Mouse (Mus musculus) adrenal gland, adult (tissue): ENCODE data around the gene Apc2.
"Not testable (repeated sequence)": the region's sequence is repeated elsewhere in the genome, so short reads cannot be mapped to it uniquely, and the experiment has no call there.

Experiments
- DNase-seq, 2 experiments: peaks; one replicate each; pipeline ENCODE4 v3.0.0; 2022 to 2023; ENCODE audit warnings: low spot score in 1 of 2; ENCODE audit not compliant: inconsistent age in 2 of 2

Apc2 gene

DNA sequence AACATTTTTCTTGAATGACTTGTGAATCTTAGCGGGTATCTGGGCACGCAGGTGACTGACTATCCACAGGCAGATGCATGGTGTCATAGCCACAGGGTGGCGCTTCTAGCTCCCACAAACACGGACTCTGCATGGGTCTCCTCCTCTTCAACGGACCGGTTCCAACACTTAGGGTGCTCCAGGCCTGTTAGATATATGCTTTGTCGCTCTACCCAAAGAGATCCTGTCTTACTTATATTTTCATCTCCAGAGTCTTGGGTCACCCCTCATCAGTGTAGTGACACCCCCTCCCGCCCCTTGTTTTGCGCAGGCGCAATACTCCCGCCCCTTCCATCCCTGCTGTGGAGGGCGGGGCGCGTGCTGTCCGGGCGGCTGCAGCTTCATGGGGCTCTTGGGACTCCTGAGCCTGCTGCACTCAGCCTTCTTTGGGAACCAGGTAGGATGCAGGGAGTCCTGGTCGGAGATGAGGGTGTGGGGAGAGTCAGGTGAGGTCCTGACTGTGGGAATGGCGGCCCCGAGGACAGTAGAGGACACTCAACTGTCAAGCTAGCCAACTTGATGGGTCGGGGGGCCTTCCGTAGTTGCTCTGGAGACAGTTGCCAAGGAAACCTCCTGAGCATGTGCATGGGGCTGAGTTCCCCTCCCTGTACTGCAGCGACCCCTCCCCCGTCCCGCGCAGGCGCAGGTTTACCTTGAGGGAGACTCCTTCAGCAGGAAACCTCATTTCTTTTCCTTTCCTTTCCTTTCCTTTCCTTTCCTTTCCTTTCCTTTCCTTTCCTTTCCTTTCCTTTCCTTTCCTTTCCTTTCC is at the start of gene Apc2:
Apc2 (plus strand) TSS at position 360 of the 808 bp plus-strand sequence.
- peak; percentile 78 to 94 for DNase-seq

DNA sequence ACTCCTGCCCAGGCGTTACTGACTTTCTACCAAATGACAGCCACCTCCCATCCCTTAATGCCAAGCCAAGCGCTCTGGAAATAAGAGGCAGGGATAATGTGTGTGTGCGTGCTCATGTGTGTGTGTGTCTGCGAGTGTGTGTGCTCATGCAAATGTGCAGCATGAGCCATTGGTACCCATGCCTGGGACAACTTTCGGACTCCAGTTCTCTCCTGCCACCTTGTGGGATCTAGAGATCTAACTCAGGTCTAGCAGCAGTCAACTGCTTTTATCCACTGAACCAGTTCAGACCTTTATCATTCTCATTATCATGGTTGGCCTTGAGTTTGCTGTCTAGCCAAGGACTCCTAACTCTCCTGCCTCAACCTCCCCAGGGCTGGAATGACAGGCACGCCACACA is 47.9 kb upstream of the Apc2 start:
- peak; percentile 27 to 66 for DNase-seq

DNA sequence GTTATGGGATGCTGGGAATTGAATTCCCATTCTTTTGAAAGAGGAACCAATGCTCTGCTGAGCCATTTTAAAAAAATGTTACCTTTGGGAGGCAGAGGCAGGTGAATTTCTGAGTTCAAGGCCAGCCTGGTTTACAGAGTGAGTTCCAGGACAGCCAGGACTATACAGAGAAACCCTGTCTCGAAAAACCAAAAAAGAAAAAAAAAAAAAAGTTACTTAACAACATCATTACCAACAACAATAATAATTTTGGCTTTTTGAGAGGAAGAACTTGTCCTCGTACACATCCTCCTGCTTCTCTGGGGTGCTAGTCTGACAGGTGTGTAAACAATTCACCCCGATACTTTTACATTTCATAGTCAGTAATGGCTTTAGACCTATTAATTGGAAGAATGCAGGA is 47.3 kb upstream of the Apc2 start:
- DNase-seq = not testable (repeated sequence)

DNA sequence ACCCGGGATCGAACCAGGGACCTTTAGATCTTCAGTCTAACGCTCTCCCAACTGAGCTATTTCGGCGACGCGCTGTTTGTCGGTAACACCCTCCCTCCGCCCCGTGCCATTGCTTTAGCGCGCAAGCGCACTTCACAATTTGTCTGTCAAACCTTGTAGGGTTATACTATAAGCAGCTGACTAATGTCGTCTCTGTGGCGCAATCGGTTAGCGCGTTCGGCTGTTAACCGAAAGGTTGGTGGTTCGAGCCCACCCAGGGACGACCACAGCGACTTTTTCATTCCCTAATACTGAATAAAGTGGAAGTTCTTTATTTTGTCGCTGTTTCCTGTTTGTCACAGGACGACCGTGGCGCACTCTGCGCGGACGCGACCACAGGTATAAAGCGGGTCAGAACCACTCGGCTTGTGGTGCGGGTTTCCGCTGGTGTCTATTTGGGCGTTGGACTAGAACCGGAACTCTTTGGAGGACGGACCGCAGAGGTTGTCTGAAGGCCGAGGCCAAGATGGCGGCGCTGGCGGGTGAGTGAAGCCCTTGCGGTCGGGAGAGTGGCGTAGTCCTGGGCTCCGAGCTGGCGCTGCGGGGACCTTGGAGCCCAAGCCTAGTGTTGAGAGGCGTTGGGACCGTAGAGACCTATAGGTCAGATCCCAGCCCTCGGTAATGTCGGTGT is 46.7 kb upstream of the Apc2 start, which contains the start of gene Ndufs7:
Ndufs7 (plus strand) TSS at position 151 of the 670 bp plus-strand sequence.
- peak; percentile 96 to 100 for DNase-seq

DNA sequence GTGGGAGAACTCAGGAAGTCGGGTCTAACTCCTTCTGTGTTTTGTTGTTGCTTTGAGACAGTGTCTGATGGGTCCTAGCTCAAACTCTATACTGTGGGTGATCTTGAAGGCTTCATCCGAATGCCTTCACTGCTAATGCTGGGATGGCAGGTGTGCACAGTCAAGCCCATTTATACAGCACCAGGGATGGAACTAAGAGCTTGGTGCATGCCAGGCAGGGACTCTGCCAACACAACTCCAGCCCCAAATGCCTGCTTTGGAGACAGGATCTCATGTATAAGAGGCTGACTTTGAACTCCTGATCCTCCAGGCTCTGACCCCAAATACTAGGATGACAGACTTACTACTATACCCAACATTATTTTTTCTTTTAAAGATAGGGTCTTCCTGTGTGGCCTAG is 45.7 kb upstream of the Apc2 start:
- DNase-seq = no peak

DNA sequence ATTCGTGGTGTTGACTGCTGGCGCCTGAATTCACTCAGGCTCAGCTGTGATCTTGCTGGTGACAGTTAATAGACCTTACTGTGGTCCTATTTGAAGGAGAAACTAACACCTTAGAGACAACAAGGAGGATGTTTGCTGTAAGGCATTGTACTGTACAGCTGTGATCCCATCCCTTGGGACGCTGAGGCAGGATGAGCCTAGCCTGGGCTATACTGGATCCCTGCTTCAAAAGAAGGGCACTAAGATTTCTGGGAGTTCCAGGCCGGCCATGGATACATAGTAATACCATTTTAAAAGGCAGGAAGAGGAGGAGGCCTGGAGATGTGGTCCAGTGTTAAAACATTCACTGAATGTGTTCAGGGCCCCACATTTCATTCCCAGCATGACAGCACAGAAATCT is 45.2 kb upstream of the Apc2 start:
- DNase-seq = peak in 1 of 2 experiments; percentile 40

DNA sequence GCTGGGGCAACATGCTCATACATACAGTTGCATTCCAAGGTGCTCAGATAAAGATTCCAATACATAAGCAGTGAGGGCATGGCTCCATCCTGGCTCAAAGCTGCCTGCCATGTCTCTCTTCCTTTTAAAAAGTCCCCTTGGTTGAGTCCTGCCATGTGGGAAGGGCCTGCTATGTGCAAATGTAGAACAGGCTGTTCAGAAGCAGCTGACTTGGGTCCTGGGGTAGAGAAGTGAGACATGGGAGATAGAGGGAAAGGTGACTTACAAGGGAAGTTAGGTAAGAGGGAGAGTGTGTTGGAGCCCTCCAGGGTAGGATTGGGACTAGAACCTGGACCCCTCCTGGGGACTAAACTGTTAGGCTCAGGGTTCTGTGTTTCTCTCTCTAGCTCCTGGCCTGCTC is 43.8 kb upstream of the Apc2 start:
- no peak for DNase-seq

DNA sequence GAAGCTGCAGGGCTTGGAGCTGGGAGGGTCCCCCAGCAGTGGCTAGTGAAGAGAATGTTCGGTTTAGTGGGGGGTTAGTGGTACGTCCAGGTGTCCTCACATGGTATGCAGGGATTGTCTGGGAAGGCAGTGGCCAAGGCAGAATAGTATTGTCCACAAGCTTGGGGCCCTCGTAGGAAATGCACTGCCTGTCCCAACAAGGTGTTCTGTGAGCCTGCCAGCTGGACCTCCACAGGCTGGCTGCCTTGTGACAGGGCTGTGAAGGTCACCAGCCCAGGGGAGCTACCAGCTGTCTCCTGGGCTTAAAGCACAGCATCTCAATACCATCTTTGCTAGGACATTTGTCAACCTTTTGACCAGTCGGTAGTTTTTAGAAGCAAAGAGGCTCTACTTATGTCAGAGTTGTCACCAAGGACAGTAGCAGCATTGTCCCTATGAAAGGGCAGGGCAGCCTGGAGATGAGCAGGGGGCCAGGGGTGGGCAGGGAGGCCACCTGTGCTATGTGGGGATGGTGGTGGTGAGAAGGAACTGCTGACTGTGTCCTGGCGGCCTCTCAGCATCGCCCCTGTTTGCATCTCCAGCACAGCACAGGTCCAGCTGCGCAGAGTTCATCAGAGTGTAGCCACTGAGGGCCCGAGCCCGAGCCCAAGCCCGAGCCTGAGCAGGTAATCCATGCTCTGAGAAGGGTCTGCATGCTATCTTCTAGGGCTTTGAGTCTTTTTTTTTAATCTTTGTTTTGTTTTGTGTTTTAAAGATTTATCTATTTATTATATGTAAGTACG is 43.1 kb upstream of the Apc2 start:
- DNase-seq = no peak

DNA sequence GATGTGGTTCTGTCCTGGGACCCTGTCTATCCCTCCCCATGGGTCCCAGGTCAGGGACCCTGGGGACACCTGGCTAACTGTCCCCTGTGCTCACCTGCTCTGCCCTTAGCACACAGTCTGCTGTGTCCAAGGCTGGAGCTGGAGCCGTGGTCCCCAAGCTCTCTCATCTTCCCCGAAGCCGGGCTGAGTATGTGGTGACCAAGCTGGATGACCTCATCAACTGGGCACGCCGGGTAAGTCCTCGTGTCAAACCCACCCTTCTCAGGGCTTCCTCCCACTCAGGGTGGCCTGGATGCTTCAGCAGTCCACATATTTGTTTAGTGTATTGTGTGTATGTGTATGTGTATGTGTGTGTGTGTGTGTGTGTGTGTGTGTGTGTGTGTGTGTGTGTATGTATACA is 42.2 kb upstream of the Apc2 start:
- DNase-seq = peak in 1 of 2 experiments; percentile 29

DNA sequence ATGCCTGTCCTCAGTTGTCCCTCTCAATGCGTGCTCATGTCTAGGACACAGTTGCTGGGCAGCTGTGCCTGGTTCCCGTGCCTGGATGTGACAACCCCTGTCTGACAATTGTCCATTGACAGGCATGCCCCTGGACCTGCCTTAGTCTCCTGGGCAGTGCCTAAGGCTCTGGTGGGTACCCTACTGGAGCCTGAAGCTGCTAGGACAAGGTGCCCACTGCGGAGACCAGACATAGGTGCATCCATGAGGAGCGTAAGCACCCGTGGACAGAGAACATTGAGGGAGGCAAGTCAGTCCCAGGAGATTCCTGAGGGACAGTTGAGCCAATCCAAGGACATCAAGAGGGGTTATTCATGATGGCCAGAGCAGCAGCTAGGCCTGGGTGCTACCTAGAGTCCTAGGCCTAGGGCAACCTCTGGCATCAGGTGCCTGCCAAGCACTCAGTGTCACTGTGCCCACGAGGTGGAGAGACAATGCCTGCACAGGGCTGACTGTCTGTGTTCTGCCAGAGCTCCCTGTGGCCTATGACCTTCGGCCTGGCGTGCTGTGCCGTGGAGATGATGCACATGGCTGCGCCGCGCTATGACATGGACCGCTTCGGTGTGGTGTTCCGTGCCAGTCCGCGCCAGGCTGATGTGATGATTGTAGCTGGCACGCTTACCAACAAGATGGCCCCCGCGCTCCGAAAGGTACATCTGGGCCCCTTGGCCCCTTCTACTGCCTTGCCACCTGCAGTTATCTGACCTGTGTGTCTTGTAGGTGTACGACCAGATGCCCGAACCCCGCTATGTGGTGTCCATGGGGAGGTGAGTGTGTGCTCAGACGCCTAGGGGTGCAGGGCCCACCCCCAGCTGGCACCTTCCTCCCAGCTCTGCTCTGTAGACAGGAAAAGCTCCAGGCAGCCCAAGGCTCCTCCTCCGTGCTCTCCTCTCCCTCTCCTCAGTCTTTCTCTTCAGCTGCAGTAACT is 41.2 kb upstream of the Apc2 start:
- DNase-seq = peak in 1 of 2 experiments; percentile 51

DNA sequence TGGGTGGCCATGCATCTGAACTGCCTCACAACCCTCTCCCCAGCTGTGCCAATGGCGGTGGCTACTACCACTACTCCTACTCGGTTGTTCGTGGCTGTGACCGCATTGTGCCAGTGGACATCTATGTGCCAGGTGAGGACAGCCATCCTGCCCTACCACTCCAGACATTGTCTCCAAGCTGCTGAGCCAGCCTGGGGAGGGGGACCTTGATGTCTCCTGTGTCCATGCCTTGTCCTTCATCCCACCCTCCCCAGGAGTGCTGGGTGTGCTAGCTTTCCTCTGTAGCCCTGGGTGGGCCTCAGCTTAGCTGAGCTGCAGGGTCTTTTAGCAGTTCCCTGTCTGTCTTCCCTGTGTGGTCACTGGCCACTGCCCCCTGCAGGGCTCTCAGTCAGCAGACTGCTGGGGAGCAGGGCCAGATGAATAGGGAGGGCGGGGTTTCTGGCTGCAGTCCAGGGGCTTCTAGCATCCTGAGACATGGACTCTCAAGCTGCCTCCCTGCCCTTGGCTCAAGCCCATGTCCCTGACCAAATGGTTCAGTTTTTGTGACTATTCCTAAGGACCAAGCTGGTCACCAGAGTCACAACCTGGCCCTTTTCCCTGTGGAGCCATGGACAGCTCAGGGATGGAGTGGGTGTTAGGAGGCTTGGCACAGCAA is 39.8 kb upstream of the Apc2 start:
- peak; percentile 70 to 88 for DNase-seq

DNA sequence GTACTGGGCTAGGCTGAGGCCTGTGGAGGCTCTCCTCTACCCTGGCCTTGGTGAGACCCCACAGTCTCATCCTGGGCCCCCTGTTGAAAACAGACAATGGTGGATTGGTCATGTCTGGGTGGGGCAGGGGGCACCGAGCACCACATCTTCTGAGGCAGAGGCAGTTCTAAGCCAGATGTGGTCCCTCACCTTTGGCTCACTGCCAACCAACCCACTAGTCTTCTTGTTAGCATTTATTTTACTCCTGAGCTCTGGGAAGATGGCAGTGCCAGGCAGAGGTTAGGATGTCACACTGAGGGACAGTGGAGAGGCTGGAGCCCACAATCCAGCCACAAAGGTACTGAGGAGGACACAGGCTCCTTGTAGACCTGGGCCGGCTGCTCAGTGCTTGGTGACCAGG is 37.8 kb upstream of the Apc2 start:
- peak in 1 of 2 experiments; percentile 58 for DNase-seq

DNA sequence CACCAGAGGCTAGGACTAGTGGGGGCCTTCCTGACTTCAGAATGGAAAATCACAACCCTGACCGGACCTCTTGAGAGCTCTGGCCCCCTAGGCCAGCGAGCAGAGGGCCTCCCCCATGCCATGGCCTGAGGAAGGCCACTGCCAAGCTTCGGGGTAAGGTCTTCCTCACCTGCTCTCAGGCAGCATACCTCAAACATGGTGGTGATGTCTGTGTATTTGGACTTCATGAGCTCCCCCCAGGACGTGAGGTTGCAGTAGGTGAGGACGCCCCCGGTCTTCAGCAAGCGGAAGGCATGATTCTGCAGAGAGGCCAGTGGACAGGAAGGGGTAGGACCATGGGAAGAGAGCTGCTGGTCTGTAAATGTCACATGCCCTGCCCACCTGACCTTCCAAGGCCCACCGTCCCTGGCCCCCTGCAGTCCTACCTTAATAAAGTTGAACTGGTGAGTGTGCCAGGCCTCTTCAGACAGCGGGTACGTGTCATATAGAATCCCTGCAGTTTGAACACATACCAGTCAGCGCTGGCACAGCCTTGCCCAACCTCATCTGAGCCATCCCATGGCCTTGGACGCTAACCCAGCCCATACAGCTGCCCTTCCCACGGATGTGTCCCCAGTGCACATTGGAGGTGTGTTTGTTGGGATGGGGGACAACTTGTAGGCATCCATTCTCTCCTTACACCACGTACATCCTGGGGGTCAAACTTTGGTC is 36.9 kb upstream of the Apc2 start:
- peak; percentile 76 to 88 for DNase-seq

DNA sequence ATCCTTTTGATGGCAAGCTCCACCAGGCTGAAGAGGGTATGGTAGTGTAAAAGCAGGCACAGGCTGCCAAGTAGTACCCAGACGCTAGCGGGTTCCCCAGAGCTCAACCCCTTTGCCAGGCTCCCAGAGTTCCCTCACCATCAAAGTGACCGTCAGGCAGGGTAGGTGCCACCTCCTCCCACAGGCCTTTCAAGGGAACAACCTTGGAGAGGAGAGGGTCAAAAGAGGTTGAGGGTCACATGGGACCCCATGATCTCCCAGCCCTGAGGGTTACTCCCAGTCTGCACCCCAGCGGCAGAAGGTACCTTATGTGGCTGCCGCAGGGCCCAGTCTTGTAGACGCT is 36.3 kb upstream of the Apc2 start:
- peak in 1 of 2 experiments; percentile 89 for DNase-seq

DNA sequence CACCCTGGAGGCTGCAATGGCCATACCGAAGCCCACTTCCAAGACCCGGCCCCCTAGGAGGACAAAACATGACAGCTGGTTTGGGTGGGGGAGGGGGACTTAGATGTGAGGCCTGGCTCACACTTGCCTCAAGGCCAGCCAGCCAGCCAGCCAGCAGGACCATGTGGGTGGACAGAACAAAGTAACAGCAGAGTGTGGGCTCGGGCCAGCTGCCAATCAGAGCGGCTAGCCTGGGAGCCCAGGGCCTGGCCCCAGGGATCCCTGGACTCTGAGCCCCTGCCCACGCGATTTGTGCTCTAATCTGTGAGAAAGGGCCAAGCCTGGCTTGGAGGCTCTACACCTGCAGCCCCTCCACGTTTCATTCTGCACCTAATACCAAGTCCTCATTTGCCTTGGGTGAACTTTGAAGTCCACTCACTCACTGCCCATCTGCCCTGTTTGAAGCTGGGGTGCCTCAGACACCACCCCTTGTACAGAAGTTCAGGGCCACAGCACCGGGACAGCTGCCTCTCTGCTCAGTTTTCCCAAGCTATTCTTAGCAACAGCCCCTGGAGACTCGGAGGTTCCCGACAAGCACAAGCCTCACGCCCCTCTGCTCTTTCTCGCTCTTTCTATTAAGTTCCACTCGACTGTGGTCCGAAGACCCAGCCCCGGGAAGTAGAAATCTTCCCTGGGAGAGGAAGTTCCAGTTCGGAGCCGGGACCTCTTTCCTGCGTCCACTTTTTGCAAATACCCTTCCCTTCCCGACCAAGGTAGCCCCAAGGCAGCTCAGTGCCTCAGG is 35.7 kb upstream of the Apc2 start:
- DNase-seq = peak; percentile 87 to 93

DNA sequence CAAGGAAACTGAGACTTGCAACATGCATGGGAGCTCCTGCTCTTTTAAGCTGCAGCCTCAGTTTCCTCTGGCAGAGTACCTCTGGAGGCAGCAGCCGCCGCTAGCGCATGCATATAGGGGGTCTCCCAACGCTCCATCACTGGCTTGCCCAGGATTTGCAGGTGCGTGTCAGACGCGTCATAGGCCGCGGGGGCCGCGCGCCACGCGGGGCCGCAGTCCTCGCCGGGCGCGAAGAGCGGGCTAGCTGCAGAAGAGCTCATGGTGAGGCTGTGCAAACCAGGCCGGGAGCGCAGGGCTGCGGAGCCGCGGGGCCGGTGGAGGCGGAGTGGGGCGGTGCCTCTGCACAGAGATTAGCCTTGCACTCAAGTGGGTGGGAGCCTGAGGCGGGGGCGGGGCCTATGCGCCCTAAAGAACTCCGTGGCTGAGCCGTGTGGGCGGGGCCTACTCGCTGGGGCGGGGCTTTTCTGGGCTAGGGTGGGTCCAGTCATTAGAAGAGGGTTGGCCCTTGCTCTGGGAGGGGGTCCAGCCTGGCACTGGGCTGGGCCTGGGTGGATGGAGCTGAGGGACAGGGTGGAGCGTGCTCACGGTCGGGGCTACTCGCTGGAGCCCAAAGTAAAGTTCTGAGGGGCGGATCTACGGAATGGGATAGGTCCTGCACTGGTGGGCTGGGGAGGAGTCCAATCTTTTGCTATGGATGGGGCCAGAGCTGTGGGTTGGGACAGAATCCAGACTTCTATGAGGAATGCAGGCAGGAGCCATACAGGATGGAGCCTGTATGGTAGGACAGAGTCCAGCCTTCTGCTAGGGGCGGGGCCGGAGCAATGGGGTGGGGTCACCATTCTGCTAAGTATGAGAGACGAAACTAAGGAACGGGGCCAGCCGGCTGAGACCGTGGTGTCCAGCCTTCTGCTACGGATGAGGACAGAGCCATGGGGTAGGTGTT is 34.9 kb upstream of the Apc2 start, which contains the start of the genes Gamt and Dazap1:
Gamt (minus strand) TSS at position 371 of the 943 bp plus-strand sequence.
Dazap1 (plus strand) TSS at position 845 of the 943 bp plus-strand sequence.
- peak; percentile 99 for DNase-seq

DNA sequence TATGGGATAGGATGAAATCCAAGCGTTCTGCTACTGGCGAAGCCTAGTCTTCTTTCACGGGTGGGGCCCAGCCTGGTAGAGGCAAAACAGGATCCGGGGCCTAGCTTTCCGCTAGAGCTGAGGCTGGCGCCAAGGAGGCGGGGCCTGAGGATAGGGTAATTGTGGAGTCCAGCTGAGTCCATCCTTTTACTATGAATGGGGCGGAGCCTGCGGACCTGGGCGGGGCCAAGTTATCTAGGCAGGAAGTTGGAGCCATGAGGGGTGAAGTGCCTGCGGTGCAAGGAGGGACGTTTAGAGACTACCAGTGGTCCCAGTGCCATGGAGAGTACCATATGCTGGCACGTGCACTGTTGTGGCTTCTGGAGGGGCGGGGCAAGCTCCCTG is 34.2 kb upstream of the Apc2 start:
- DNase-seq = peak; percentile 98 to 100
